Mouse (Mus musculus) adrenal gland (tissue): ENCODE measurements around the gene Trim12a.
"Not testable (repeated sequence)": the region's sequence is repeated elsewhere in the genome, so short reads cannot be mapped to it uniquely, and the experiment has no call there.

Experiments used
- intact Hi-C: fragments of 180-260 bp; cut with DNase I; formaldehyde crosslinking; loops from one replicate; pipeline ENCODE4 v1.15.1; 2025
- long read RNA-seq, 2 experiments: library from polyadenylated mRNA; unstranded; transcript quantifications; one replicate each; pipeline ENCODE4 v2.0.0; 2020; ENCODE audit warnings: borderline replicate concordance in 1 of 2; ENCODE audit not compliant: insufficient replicate concordance in 1 of 2

Gene Trim12a
- long read RNA-seq, experiment 1, partial matches to known transcripts: 3 of 14 reads
- long read RNA-seq, experiment 1, other reads (novel, unspliced or antisense): 7 of 14 reads
- long read RNA-seq, experiment 2, transcript Trim12a-203 (8 exons, 1,486 nt): major isoform, 5 of 14 reads
- long read RNA-seq, experiment 2, partial matches to known transcripts: 0 of 14 reads
- long read RNA-seq, experiment 2, other reads (novel, unspliced or antisense): 8 of 14 reads

DNA sequence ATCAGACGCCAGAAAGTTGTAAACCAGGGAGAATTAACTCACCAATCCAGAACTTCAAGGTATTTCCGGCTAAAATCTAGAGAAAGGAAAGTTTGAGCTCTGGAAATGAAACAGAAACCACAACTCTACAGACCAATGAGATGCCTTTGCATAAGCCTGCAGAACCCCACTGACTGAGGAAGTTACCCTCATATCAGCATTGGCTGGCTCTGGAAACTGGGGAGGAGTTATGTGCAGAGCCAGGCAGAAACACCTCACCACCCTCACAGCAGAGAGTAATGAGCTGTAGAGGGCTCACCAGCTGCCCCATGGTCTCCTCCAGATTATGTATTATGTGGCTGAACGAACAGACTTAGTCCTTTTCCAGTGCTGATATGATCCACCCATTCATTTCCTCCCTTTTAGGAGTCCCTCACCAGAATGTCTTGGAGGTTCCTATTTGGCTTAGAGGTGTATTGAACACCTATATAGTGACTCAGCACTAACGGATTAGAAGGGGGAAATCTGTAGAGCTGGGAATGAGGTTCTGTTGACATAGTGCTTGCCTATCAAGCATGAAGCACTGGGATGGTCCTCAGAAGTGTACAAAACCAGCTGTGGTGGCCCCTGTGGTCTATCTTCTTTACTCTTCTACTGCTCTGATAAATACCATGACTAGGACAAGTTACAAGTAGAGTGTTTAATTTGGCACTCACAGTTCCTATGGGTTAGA is at the start of gene Trim12a:
Trim12a (minus strand) TSS at position 98 of the 712 bp plus-strand sequence.
- intact Hi-C loops: loop anchor here (5.0 kb wide), 1 partner anchor 37 kb away; the partner anchor contains the start of gene Trim12c

DNA sequence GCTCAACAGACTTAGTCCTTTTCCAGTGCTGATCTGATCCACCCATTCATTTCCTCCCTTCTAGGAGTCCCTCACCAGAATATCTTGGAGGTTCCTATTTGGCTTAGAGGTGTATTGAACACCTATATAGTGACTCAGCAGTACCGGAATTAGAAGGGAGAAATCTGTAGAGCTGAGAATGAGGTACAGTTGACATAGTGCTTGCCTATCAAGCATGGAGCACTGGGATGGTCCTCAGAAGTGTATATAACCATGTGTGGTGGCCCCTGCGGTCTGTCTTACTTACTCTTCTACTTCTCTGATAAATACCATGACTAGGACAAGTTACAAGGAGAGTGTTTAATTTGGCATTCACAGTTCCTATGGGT is 38.3 kb upstream of the Trim12a start:
- intact Hi-C loops: loop anchor here (5.0 kb wide), 1 partner anchor 36 kb away; the partner anchor contains the start of gene Trim12a

DNA sequence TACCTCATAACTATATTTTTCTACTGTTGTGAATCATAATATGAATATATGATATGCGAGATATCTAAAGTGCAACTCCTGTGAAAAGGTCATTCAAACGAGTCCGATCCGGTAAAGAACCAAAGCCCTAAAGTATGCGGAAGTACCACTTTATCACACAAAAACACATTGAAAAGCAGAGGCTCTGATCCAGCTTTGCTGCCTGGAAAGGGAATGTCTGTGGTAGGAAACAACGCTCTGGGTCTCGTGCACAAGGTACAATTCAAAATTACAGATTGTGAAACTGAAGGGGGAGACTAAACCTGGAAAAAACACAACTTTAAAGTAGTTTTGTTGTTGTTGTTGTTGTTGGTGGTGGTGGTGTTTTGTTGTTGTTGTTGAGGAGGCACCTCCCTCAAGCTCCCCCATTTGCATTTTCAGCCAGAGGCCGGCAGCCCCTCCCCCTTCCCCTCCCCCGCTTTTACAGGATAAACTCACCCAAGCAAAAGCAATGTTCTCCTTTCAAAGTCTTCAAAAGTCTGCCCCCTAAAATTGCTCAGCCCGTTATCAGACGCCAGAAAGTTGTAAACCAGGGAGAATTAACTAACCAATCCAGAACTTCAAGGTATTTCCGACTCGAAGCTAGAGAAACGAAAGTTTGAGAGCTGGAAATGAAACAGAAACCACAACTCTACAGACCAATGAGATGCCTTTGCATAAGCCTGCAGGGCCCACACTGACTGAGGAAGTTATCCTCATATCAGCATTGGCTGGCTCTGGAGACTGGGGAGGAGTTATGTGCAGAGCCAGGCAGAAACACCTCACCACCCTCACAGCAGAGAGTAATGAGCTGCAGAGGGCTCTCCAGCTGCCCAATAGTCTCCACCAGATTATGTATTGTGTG is 37.7 kb upstream of the Trim12a start, which contains the start of gene Trim12c:
Trim12c (minus strand) TSS at position 646 of the 883 bp plus-strand sequence.
- intact Hi-C loops: loop anchor here (5.0 kb wide), 1 partner anchor 36 kb away; the partner anchor contains the start of gene Trim12a

DNA sequence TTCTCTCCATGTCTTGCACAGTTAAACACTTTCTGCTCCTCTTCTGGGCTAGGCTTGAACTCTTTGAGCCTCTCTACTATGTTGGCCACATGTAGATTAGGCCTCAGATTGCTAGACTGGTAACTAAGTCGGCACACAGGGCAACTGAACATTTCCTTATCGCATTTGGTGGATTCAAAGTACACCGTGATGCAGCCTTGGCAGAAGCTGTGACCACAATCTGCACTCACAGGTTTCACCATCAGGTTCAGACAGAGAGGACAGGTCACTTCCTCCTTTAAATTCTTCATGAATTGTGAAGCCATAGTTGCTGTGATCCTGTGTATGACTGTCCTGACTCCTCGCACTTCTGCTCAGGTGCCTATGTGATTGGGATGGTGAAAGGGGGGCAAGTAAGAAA is 32.8 kb upstream of the Trim12a start:
- intact Hi-C loops: not testable (repeated sequence)

DNA sequence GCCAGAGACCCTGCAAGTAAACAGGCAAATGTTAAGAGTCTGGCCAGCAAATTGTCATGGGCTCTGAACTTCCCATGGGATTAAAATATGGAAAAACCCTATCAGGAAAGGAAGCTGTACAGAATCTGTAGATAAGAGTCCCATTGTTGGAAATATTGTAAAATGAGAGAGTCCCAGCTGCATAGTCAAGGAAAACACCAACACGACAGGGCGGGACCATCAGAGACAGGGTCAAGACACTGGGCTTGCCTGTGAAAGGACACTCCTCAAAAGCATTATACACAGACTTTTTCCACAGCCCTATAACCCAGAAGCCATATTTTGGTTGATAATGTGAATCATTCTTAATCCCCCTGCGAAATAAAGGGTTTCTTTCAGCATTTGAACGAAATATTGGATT is 25.5 kb upstream of the Trim12a start:
- intact Hi-C loops: not testable (repeated sequence)

DNA sequence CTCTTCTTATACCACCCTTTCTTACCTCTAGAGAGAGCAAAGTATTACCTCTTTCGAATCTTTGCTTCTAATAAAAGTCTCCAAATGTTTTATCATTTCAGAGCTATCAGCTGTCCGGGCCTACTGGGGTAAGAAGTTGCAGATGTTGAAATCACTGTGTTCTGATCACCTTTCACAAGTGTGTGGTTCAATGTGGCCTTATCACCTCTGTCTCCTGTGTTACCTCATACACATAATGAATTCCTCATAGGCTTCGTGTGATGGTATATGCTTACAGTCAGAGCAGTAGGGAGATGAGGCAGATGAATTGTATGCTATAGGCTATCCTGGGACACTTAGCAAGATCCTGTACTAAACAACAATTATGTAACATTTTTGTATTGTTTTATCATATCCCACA is 20.3 kb upstream of the Trim12a start:
- intact Hi-C loops: not testable (repeated sequence)

DNA sequence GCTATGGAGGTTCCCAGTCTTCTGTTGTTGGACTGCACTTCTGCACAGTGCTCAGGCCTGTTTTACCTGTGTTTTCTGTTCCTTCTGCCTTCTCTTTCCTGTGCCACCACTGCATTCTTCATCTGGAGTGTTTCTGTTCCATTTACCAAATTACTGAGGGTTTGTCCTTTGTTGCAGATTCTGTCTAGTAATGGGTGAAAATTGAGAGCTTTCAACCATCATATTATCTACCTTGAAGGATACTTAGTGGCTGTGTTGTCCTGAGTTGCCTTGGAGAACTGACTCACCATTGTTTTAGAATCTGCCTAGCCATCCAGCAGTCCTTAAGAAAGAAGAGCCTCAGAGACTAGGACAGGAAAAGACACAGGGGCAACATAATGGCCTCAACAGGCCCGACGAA is 13.9 kb upstream of the Trim12a start, which contains the start of gene Trim34b:
Trim34b (plus strand) TSS at position 301 of the 400 bp plus-strand sequence.
- intact Hi-C loops: not testable (repeated sequence)

DNA sequence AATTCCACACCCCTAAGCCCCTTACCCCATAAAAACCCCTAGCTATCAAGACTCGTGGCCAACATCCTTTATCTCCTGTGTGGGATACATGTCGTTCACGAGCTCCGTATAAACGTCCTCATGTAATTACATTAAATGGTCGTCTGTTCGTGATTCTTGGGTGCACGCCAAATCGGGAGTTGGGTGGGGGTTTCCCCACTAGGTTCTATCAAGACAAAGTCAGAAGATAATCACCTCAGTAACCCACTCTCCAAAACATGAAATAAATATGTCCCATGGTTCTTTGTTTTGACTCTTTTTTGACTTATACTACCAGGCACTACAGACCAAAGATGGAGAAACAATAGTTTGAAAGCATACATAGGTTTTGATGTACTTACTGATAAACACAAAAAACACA is 6.8 kb upstream of the Trim12a start:
- intact Hi-C loops: no loop called here

DNA sequence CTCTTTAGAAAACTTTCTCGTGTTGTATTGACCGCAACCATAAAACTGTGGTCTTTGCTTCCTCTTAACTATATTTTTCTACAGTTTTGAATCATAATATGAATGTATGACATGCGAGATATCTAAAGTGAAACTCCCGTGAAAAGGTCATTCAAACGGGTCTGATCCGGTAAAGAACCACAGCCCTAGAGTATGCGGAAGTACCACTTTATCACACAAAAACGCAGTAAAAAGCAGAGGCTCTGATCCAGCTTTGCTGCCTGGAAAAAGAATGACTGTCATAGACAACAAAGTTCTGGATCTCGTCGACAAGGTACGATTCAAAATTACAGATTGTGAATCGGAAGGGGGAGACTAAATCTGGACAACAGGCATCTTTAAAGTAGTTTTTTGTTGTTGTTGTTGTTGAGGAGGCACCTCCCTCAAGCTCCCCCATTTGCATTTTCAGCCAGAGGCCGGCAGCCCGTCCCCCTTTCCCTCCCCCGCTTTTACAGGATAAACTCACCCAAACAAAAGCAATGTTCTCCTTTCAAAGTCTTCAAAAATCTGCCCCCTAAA is 391 bp downstream of the Trim12a start:
- intact Hi-C loops: loop anchor here (5.0 kb wide), 1 partner anchor 37 kb away; the partner anchor contains the start of gene Trim12c

DNA sequence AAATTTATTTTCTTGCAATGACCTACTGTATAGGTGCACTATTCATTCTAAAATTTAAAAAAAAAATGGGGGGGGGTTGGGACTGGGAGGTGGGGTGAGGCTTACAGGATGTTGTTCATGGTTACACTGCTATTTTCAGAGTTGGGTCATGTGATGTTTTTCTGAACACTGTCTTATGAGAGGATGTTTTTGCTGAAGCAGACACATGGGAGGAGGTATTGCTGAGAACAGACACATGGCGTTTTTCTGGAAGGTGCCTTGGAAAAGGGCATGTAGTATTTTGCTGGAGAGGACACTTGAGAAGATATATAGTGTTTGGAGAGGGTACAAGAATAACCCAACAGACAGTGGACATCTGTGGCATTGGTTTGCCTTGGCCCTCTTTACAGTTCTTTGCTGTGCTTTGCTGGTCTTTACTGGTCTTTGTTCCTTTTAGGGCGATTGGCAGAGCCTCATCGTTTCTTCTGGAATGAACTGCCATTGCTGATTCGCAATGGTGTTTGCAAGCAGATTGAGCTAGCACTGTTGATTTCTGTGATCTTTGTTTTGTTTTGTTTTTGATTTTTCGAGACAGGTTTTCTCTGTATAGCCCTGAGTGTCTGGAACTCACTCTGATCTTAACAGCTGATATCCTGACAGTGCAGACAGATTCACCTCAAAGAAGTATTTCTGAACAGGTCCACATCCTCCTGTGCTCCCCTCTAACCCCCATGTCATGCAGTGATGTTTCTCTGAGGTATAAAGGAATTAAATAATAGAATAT is 23.4 kb downstream of the Trim12a start:
- intact Hi-C loops: no loop called here

DNA sequence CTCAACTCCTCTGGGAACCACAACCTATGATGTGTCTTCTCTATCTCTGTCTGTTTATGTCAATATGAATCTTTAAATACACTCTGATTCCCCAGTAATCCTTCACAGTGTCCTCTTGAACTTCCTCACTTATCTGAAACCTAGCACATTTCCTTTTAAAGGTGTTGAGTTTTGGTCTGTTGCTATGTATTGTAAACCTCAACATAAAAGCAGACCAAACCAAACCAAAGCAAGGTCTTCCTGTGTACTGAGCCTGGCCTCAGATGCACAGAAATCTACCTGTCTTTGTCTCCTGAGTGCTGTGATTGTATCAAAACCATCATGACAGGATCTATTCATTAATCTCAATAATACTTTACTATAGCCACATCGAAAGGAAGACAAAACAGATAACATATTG is 24.6 kb downstream of the Trim12a start:
- intact Hi-C loops: no loop called here

DNA sequence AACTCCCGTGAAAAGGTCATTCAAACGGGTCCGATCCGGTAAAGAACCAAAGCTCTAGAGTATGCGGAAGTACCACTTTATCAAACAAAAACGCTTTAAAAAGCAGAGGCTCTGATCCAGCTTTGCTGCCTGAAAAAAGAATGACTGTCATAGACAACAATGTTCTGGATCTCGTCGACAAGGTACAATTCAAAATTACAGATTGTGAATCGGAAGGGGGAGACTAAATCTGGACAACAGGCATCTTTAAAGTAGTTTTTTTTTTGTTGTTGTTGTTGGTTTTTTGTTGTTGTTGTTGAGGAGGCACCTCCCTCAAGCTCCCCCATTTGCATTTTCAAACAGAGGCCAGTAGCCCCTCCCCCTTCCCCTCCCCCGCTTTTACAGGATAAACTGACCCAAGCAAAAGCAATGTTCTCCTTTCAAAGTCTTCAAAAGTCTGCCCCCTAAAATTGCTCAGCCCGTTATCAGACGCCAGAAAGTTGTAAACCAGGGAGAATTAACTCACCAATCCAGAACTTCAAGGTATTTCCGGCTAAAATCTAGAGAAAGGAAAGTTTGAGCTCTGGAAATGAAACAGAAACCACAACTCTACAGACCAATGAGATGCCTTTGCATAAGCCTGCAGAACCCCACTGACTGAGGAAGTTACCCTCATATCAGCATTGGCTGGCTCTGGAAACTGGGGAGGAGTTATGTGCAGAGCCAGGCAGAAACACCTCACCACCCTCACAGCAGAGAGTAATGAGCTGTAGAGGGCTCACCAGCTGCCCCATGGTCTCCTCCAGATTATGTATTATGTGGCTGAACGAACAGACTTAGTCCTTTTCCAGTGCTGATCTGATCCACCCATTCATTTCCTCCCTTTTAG is 27.5 kb downstream of the Trim12a start, which contains the start of gene Trim5:
Trim5 (minus strand) TSS at position 519 of the 868 bp plus-strand sequence.
- intact Hi-C loops: not testable (repeated sequence)

DNA sequence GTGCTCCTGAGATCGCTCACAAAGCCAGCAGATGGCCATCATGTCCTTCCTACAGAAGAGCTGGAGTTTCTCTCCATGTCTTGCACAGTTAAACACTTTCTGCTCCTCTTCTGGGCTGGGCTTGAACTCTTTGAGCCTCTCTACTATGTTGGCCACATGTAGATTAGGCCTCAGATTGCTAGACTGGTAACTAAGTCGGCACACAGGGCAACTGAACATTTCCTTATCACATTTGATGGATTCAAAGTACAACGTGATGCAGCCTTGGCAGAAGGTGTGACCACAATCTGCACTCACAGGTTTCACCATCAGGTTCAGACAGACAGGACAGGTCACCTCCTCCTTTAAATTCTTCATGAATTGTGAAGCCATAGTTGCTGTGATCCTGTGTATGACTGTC is 35.9 kb downstream of the Trim12a start:
- intact Hi-C loops: not testable (repeated sequence)

DNA sequence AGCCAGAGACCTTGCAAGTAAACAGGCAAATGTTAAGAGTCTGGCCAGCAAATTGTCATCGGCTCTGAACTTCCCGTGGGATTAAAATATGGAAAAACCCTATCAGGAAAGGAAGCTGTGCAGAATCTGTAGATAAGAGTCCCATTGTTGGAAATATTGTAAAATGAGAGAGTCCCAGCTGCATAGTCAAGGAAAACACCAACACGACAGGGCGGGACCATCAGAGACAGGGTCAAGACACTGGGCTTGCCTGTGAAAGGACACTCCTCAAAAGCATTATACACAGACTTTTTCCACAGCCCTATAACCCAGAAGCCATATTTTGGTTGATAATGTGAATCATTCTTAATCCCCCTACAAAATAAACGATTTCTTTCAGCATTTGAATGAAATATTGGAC is 49.9 kb downstream of the Trim12a start:
- intact Hi-C loops: not testable (repeated sequence)

DNA sequence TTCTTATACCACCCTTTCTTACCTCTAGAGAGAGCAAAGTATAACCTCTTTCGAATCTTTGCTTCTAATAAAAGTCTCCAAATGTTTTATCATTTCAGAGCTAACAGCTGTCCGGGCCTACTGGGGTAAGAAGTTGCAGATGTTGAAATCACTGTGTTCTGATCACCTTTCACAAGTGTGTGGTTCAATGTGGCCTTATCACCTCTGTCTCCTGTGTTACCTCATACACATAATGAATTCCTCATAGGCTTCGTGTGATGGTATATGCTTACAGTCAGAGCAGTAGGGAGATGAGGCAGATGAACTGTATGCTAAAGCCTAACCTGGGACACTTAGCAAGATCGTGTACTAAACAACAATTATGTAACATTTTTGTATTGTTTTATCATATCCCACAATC is 54.9 kb downstream of the Trim12a start:
- intact Hi-C loops: not testable (repeated sequence)
